Mouse (Mus musculus) mesoderm, embryonic 11.5 days (tissue): ENCODE data around the gene Drap1.

Experiments
- DNase-seq: peaks from one replicate; pipeline ENCODE4 v3.0.0-alpha.2; 2012; ENCODE audit warnings: low read depth, low spot score

Drap1 gene

GRCm38 (mm10) chr19:5424782-5425741 lies at the start of gene Drap1, which contains the start of gene AI837181:
Gene Drap1 (minus strand): TSS chr19:5424979.
Gene AI837181 (plus strand): TSS chr19:5425144.
- peak; percentile 99 for DNase-seq

GRCm38 (mm10) chr19:5473720-5474119 lies 48.9 kb upstream of the Drap1 start, which contains the start of gene Efemp2:
Gene Efemp2 (plus strand): TSS chr19:5473954.
- DNase-seq: peak; percentile 76

- DNase-seq: no peak
Measured at GRCm38 (mm10) chr19:5472857-5473256, 48.1 kb upstream of the Drap1 start.

- DNase-seq: peak; percentile 12
Measured at GRCm38 (mm10) chr19:5471846-5472245, 47.1 kb upstream of the Drap1 start.

GRCm38 (mm10) chr19:5468374-5468773 lies 43.6 kb upstream of the Drap1 start, which contains the start of gene Ctsw:
Gene Ctsw (minus strand): TSS chr19:5468507.
- DNase-seq: no peak

DNA sequence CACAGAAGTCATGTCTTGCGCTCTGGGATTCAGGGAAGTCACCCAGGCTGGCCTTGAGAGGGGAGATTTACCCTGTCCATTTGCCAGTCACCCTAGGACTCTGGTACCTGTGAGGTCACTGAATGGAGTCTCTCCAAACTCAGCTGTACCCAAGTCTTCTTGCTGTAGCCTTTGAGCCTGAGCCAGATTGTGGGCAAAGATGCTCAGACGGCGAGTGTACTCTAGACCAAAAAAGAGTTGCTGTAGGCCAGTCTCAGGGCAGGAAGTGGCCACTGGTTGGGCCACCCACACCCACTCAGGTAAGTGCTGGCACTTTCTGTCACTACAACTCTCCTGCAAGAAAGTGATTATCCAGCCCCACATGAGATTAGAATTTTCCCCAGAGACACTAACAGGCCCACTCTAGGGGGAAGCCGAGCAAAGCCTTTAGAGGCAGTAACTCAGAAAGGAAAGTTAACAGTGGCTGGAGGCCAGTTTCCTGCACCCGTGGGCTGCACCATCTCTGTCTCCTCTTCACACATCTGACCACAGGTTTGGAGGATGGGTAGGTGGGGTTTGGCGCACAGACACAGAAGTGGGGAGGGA lies 42.2 kb upstream of the Drap1 start:
- no peak for DNase-seq

DNA sequence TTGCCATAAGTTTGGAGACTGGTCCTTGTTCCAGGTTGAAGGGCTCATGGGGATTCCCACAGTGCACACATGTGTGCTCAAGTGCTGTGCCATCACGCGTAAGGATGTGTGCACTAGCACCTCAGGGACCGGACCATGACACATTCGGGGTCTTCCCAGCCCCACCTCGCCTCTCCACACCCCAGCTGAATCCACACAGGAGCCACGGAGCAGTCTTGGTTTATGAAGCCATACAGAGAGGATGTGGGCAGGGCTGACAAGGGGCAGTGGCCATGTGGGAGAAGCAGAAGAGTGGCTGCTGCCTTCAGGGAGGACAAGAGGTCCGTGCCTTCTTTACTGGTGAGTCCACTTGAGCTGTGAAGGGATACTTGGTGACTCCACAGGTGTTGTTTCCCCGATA lies 40.3 kb upstream of the Drap1 start:
- no peak for DNase-seq

DNA sequence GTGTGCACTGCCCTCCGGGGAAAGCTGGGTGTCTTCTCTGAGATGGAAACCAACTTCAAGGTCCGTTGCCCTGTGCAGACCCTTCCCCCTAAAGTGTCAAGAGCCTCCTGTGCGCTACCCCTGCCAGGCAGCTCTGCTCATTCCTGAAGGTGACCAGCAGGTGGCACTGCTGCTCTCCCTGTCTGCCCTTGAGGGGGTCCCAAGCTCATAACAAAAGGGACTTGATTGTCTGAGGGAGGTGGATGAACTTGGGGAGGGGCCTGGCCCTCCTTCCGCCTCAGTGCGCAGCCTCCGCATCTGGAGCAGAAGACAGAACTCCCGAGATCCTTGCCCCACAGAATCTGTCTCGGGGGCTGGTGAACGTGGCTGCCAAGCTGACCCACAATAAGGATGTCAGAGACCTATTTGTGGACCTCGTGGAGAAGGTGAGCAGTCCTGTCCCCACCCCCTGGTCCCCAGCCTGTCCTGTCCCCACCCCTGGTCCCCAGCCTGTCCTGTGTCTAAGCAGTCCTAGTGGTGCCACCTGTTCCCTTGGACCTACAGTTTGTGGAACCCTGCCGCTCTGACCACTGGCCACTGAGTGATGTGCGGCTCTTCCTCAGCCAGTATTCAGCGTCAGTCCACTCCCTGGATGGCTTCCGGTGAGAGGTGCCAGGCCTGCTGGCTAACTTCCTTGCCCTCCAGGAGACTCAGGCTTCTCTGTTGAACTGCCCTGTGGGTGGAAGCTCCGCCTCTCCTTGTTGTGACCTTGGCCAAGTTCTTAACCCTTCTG lies 39.2 kb upstream of the Drap1 start:
- peak; percentile 88 for DNase-seq

DNA sequence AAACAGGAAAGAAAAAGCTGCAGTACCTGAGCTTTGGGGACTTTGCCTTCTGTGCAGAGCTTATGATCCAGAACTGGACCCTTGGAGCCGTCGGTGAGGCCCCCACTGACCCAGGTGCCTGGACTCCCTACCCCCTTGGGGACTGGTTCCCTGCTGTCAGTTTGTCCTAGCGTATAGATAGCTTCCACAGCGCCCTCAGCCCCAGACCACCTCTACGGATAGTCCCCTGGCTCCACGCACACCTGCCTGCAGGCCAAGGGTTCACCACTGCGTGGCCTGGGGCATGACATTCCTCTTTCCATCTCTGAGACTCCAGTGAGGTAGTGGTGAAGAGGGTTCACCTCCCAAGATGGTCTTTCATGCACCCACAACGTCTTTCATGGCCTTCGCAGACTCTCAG lies 38.4 kb upstream of the Drap1 start:
- DNase-seq: no peak

DNA sequence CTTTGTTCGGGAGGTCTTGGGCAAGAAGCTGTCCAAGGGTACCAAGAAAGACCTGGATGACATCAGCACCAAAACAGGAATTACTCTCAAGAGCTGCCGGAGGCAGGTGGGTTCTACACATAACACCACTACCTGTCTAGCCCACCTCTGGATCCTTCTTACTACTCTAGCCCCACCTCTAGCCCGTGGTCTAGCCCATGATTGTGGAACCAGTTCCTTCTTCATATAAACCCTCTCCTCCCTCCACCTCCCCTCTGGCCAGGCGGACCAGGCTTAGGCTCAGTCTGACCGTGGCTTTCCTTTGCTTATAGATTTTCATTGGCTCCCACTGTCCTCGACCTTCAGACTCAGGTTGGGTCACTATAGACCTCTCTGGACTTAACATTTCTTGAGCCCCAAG lies 36.6 kb upstream of the Drap1 start:
- no peak for DNase-seq

GRCm38 (mm10) chr19:5460465-5460911 lies 35.7 kb upstream of the Drap1 start, which contains the start of gene Fibp:
Gene Fibp (plus strand): TSS chr19:5460615.
- peak; percentile 91 for DNase-seq

DNA sequence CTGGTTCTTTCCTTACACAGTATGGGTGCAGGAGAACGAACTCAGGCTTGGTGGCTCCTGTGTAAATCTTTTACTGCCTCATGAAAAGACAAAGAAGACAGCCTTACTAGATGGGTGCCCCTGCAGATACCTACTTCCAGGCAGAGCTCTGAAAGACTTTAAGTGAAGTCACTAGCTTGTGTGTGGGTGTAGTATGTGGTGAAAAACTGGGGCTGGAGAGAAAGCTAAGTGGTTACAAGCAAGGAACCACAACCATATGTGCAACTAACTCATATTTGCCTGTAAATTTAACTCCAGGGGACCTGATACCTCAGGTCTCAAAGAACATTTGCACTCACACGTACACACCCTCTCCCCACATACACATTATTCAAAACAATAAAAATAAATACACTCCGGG lies 35.1 kb upstream of the Drap1 start:
- no peak for DNase-seq

- DNase-seq: no peak
Measured at GRCm38 (mm10) chr19:5459019-5459418, 34.2 kb upstream of the Drap1 start.

- DNase-seq: no peak
Measured at GRCm38 (mm10) chr19:5457746-5458442, 33.1 kb upstream of the Drap1 start, which contains the start of gene Ccdc85b. Gene Ccdc85b (minus strand): TSS chr19:5457894.

DNA sequence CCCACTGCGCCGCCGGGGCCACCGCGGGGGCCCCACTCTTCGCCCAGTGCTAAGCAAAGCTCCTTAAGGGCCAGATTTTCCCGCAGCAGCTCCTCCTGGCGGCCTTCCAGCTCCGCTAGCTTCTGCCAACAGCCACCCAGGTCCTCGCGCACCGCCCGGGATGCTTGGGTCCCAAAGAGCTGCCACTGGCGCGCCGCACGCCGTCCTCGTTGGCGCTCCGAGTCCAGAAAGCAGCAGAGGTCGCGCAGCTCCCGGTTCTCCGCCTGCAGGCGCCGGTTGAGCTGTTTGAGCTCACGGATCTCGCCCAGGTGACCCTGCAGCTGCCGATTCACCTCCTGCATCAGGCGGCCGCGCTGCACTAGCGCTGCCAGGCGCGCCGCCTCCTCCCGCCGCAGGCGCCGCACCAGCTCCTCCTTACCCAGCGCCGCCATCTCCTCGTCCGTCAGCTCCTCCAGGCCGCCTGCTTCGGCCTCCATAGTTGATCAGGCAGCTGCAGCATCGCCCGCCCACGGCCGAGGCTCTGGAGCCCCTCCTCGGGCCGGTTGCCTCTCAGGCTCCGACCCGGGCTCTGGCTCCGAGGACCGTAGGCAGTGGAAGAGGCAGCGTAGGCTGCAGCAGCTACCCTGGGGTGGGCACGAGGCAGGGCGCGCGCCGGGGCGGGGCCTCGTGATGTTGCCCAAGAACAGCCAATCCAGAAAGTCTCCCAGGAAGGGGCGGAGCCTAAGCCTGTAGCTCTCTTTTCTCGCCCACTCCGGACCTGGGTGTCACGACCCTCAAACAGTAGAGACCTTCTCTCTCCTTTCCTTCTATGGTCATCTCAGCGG lies 32.4 kb upstream of the Drap1 start:
- peak; percentile 92 for DNase-seq

DNA sequence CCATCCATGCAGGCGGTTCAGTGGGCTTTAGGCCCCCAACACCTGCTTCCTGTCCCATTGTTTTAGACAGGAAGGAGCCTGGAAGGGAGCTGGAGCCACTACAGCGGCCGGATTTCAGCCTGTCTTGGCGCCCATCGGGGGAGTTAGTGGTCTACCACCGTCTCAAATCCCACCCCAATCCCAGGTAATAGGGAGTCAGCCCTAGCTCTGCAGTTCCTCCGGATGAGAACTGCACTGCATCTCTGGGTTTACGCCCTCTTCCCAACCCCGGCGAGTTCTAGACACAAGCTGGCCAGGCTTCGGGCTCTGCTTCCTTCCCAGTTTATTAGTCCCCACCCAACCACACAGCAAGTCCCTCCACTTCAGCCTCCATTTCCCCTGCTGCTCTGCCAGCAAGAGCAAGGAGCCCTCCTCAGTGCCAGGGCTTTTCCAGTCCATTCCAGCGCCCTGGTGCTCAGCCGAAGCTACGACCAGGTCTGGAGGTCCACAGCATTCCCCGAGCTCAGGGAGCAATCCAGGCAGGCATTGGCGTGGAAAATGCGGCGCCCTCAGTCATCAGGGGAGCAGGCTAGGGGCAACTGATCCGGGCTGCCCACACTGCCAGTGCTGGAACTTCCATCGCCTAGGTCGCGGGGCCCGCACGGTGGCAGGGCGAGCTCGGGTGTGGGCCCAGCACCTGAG lies 31.6 kb upstream of the Drap1 start:
- peak; percentile 7 for DNase-seq

DNA sequence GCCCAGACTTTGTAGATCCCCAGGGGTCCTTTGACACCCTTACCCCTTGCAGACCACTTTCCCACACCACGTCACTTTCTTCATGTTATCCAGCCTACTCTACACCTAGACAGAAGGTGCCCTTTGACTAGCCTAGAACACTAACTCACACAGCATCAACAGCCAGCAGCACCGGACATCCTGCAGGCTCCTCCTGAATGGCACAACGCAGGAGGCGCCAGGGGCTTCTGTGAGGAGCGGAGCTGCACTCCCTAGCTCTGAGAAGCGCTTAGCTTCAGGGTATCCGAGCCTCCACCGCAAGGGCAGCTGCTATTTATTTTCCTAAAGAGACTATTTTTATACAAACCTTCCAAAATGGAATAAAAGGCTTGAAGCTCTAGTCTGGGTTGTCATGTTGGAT lies 30.8 kb upstream of the Drap1 start:
- no peak for DNase-seq

GRCm38 (mm10) chr19:5455037-5455436 lies 30.3 kb upstream of the Drap1 start:
- DNase-seq: no peak

DNA sequence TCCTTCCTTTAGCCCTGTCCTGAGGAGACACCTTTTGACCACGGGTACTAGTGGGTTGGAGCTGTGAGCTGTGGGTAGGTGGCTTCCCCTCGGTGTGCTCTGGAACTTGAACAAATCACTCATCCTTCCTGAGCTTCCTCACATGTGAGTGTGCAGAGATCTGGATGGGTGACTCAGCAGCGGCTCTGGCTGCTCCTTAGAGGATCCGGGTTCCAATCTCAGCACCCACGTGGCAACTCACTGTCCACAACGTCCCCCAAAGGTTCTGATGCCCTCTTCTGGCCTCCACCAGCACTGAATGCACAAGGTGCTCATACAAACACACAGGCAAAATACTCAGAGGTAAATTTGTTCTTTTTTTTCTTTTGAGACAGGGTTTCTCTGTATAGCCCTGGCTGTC lies 27.0 kb upstream of the Drap1 start:
- no peak for DNase-seq

GRCm38 (mm10) chr19:5449673-5450072 lies 24.9 kb upstream of the Drap1 start:
- no peak for DNase-seq
